Mouse (Mus musculus) heart, adult 18-20 months (tissue): ENCODE data around the gene Sertad1. TPM values are rescaled to one million over a fixed set of nuclear protein-coding genes. Genes with fewer than 3 reads are reported as not detected.

Source experiments
- total RNA-seq, 2 experiments: library from RNA; stranded (reverse); gene quantifications; 2 replicates each; pipeline ENCODE4 v1.2.3; 2021

Sertad1 gene
- total RNA-seq, 2 experiments from 2014 or later = 8.0 to 9.3 TPM

Other genes starting within 250 kb of the Sertad1 start
- 1 to 10 TPM; 2.4 to 3.3 TPM for gene Numbl, start 228.5 kb upstream of the Sertad1 start, total RNA-seq
- gene Ltbp4, start 149.2 kb upstream of the Sertad1 start, total RNA-seq = 100 to 1,000 TPM; 185 to 206 TPM
- gene Shkbp1, start 130.9 kb upstream of the Sertad1 start, total RNA-seq = 1 to 10 TPM; 5.6 to 6.3 TPM
- not detected for gene Gm20479, start 129.5 kb upstream of the Sertad1 start, total RNA-seq
- under 1 TPM; 0.30 to 0.31 TPM for gene Sptbn4, start 39.2 kb upstream of the Sertad1 start, total RNA-seq
- 10 to 100 TPM; 32.4 to 34.3 TPM for gene Blvrb, start 38.9 kb upstream of the Sertad1 start, total RNA-seq
- 1 to 10 TPM; 3.3 to 4.3 TPM for gene Sertad3, start 13.1 kb upstream of the Sertad1 start, total RNA-seq
- under 1 TPM; 0.57 to 0.62 TPM for gene Prx, start 12.4 kb downstream of the Sertad1 start, total RNA-seq
- gene Hipk4, start 36.4 kb downstream of the Sertad1 start, total RNA-seq = under 1 TPM in 1 of 2 experiments, not detected in 1; 0.10 TPM
- 10 to 100 TPM; 29.8 to 30.9 TPM for gene Pld3, start 66.3 kb downstream of the Sertad1 start, total RNA-seq
- gene 2310022A10Rik, start 66.3 kb downstream of the Sertad1 start, total RNA-seq = 10 to 100 TPM; 63.8 to 64.7 TPM
- 100 to 1,000 TPM; 168 to 200 TPM for gene Akt2, start 104.6 kb downstream of the Sertad1 start, total RNA-seq
- gene Ttc9b, start 167.0 kb downstream of the Sertad1 start, total RNA-seq = not detected
- gene Map3k10, start 187.7 kb downstream of the Sertad1 start, total RNA-seq = 10 to 100 TPM; 19.1 to 21.7 TPM
- under 1 TPM; 0.69 to 0.85 TPM for gene Zfp607b, start 202.4 kb downstream of the Sertad1 start, total RNA-seq
- 1 to 10 TPM; 9.0 to 9.1 TPM for gene Zfp60, start 244.5 kb downstream of the Sertad1 start, total RNA-seq